Mouse (Mus musculus) 3134 (cell line): ENCODE results near the gene Atrnl1.
"Not testable (repeated sequence)": the region's sequence is repeated elsewhere in the genome, so short reads cannot be mapped to it uniquely, and the experiment has no call there.

Source experiments
- DNase-seq: peaks from one replicate; pipeline ENCODE4 v3.0.0-alpha.2; 2011; ENCODE audit warnings: low spot score; ENCODE audit not compliant: insufficient read length; ENCODE audit errors: extremely low read depth

Gene Atrnl1

DNA sequence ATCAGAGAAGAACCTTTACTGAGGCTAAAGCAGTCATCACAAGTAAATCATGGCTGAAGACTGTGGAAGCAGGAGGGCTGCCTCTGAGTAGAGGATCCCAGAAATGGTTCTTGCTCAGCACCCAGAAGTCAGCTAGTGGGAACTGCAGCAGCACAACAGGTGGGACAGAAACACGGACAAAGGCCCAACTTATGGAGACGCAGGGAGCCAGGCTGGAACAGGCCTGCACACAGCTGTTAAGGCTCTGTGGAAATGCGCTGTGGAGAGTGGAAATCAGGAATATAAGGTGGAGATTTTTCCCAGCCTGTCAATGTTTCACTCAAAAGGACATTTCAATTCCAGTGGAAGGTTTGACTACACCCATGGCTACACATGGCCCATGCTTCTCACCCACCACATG lies 406.6 kb downstream of the Atrnl1 start:
- no peak for DNase-seq

- DNase-seq = no peak
These were observed 407.9 kb downstream of the Atrnl1 start for GRCm38 (mm10) chr19:58018698-58019097.

- no peak for DNase-seq
These were observed 410.9 kb downstream of the Atrnl1 start for GRCm38 (mm10) chr19:58021514-58022284.

DNA sequence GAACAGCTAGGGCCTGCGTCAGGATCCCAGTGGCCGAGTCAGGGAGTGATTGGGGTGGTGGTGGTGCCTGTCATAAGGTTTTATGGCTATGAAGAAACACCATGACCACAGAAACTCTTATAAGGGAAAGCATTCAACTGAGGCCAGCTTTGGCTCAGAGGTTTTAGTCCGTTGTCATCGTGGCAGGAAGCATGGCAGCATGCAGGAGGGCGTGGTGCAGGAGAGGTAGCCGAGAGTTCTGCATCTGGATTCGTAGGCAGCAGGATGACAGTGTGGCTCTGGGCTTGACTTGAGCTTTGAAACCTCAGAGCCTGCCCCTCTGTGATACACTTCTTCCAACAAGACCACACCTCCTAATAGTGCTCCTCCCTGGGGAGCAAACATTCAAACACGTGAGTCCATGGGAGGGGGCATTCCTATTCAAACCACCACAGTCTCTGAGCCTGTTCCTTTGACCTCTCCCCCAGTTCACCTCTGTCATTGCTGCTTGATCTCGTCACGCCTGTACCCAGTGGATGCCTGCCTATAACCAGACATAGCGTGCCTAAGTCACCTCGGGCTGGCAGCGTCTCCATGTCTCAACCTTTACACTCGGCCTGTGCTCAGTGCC lies 412.5 kb downstream of the Atrnl1 start:
- DNase-seq = peak; percentile 56

- no peak for DNase-seq
These were observed 414.2 kb downstream of the Atrnl1 start for GRCm38 (mm10) chr19:58025053-58025452.

- DNase-seq = no peak
These were observed 418.8 kb downstream of the Atrnl1 start for GRCm38 (mm10) chr19:58029661-58030060.

DNA sequence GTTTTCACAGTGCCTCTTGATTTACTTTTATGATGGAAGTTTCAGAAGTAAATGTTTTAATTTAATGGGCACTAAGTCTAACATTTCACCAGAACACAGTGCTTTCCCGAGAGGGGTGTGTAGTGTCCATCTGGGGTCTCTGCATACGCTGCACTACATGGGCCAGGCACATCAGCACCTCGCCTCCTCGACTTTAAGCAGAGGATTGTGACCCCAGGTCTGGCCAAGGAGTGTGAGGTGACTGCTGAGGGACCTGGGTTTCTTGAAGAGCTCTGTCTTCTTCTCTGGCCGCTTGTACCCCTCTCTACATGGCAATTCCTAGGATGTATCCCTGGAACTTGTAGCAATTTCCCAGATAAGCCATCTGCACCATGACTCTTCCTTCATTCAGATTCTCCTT lies 422.4 kb downstream of the Atrnl1 start:
- no peak for DNase-seq

GRCm38 (mm10) chr19:58036166-58036565 lies 425.3 kb downstream of the Atrnl1 start:
- no peak for DNase-seq

- DNase-seq = no peak
These were observed 432.3 kb downstream of the Atrnl1 start for GRCm38 (mm10) chr19:58043120-58043519.

GRCm38 (mm10) chr19:58043550-58043949 lies 432.7 kb downstream of the Atrnl1 start:
- no peak for DNase-seq

DNA sequence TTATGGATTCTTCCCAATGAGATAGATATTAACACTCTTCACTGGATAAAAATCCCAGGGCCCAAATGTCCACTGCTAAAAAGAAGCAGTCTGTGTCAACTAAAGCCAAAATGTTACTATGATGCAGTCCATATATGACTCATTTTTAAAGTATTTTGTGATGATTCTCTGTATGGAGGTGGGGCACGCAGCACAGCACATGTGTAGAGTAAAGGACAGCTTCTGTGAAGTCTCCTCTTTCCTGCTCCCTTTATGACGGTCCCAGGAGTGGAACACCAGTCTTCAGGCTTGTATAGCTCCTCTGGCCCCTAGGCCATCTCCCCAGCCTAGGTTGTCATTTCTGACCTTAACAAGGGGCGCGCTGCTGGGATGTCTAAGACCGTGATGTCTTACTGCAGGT lies 434.0 kb downstream of the Atrnl1 start:
- peak; percentile 16 for DNase-seq

- no peak for DNase-seq
These were observed 435.8 kb downstream of the Atrnl1 start for GRCm38 (mm10) chr19:58046656-58047055.

DNA sequence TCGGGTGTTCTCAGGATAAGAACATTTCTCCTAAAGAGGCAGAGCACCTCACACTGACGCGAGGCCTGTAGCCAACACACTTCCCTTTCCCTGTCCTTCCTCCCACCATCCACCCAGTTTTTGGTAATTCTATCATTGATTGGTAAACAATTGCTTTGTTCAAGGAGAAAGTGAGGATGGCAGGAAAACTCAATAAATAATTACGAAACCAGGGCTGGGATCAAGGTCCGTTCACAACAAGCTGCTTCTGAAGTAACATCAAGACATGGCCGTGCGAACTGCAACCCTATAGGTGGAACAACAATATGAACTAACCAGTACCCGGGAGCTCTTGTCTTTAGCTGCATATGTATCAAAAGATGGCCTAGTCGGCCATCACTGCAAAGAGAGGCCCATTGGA lies 439.6 kb downstream of the Atrnl1 start:
- not testable (repeated sequence) for DNase-seq

DNA sequence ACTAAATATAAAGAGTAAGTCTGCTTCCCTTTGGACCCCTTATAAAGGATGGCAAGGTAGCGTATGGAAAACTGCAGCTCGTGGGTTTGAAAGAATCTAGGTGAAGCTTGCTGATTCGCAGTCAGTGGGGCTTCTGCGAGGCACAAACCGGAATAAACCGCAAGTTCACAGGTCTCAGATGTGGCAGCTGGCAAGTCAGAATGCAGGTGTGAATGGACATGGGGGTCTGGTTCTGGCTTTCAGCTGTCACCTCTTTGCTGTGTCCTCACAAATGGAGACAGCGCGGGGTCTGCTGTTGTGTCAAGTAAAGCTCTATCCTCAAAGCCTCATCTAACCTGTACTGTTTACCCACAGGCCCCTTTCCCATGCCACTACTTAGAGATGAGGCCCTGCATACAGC lies 440.2 kb downstream of the Atrnl1 start:
- no peak for DNase-seq

GRCm38 (mm10) chr19:58051905-58052304 lies 441.1 kb downstream of the Atrnl1 start:
- no peak for DNase-seq

DNA sequence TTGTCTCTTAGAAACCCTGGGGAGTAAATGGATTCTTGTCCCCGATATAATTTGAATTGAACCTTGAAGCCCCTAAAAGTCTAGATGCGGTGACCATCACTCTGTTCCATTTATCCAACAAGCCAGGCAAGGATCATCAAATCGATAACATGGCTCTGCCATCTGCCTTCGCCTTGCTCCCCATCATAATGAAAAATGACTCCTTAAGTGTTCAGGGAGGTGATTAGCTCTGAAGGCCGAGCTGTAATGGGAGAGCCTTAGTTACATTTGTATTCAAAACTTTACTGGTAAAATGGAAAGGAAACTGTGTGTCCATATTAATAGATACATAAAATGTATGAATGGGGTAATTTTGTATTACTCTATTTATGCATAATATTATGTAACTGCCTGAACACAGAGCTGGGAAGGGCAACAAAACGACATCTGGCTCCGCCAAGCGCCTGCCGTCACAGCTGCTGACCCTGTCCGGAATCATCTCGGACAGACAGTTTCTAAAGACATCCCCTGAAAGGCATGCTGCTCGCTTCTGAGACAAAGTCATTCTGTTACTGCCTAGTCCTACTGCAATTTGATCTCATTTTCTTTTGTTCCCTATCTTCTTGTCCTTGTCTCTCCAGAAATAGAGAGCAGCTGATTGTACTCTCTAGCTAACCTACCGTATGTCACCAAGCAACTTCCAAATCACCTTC lies 441.8 kb downstream of the Atrnl1 start:
- no peak for DNase-seq

- DNase-seq = no peak
These were observed 448.9 kb downstream of the Atrnl1 start for GRCm38 (mm10) chr19:58059719-58060118.

- no peak for DNase-seq
These were observed 449.5 kb downstream of the Atrnl1 start for GRCm38 (mm10) chr19:58060199-58060853.

DNA sequence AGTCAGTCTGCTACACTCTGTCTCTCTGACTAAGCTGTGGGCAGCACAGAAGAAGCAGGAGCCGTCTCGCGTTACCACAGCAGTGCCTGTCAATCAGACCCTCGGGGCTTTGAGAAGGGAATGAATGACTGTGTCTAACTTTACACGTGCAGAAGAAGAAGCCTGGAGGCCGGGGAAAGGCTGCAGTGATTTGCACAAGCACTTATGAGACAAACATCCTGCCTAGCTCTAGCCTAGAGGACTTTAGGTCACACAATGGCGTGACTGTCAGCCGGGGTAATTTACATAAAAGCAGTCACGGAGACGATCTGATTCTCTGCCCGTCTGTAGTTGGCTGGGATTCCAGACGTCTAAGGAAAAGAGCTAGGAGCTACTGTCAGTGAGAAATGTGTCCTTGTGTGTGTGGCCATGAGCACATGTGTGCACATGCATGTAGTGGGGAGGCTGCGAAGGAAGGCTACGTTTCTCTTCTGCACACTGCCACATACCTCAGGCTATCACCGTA lies 450.1 kb downstream of the Atrnl1 start:
- DNase-seq = no peak

- DNase-seq = no peak
These were observed 451.1 kb downstream of the Atrnl1 start for GRCm38 (mm10) chr19:58061933-58062332.

DNA sequence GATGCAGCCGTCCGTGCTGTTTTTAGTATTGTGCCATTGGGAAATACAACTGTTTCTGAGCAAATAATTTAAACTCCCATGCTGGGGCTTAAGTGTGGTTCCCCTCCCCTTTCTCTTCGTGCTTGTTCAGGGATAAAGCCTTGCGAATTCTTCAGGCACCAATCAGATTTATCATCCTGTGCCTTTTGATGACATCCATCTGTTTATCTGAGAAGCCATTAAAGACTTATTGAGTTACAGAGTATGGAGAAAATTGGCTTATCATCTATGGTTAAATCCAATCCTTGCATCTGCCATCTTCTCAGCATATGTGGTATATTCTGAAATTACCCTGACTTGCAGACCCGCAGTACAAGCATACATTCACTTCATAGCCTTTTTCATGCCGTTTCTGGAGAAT lies 452.7 kb downstream of the Atrnl1 start:
- no peak for DNase-seq
